Mouse (Mus musculus): Measurements from ENCODE around the gene Pts. TPM values are rescaled to one million over a fixed set of nuclear protein-coding genes. Genes with fewer than 3 reads are reported as not detected.
A peak's percentile ranks its signal among the peaks of the same experiment; 100 is the strongest.

The Pts gene
- polyA plus RNA-seq, 1 experiment from 2014 or later, result 88.2 TPM

DNA sequence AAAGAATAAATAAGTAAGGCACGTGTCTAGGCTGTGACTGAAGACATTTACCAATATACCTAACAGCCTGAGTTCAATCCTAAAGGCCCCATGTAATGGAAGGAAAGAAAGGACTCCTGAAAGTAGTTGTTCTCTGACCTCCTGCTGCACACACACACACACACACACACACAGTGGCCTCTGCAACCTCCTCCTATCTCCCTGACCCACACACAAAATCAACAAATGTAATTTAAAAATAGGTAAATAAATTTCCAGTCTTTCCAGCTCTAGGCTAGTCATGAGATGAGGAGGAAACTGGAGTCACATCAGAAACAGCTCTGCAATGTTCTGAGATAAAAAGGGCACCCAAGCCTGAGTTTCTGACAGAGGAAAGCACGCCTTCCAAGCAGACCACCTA, 34.7 kb downstream of the Pts start:
- no peak overlapping the region for H3K27ac ChIP-seq (ENCODE audit: low read depth, low read length)
- H3K4me1 ChIP-seq (replicated peaks; ENCODE audit: control insufficient read depth, insufficient read depth, low read length), result no peaks in the 10 kb centered on the region
- TF ChIP-seq CTCF (IDR thresholded peaks at IDR 0.05; ENCODE audit: low read depth), result no peak
- no peak overlapping the region for H3K4me3 ChIP-seq (ENCODE audit: low read depth, low read length)
- 73% methylated on average over 2 of the region's 2 CpGs for WGBS
- no peak for ATAC-seq
- H3K9me3 ChIP-seq (ENCODE audit: control insufficient read depth), result no peaks in the 10 kb centered on the region
- H3K36me3 ChIP-seq (ENCODE audit: control insufficient read depth, insufficient read depth), result no peaks in the 10 kb centered on the region
- no peaks in the 10 kb centered on the region for H3K27me3 ChIP-seq (replicated peaks; ENCODE audit: control insufficient read depth, insufficient read depth, low read length)
- no peak overlapping the region for H3K9ac ChIP-seq (ENCODE audit: low read depth, low read length)
- no peak overlapping the region for H3K4me2 ChIP-seq (replicated peaks; ENCODE audit: low read depth)

DNA sequence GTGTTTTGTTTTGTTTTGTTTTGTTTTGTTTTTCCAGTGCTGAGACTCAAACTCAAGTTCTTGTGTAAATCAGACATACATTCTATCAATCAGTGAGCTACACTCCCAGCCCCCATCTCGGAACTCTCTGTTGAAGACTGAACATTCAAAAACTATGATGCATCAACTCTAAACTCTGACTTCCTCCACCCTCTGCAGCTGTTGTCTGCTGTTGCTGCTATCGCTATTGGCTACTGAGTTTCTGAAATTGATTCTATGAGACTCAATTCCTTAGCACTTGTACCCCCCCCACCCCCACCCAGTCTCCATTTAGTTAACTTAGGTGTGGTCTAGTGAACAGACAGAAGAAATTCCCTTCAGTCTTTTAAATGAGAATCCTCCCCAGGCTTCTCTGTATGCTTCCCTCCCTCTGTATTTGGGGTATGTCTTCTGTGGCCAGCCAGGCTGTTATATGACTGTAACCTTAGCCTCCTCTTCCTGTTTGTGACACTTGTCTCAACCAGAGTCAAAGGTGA, 36.9 kb downstream of the Pts start:
- no peak for TF ChIP-seq CTCF (IDR thresholded peaks at IDR 0.05; ENCODE audit: low read depth)
- WGBS, result 58% methylated on average over 2 of the region's 2 CpGs
- Histone ChIP-seq H3K36me3 (ENCODE audit: control insufficient read depth, insufficient read depth) (no peaks in the 10 kb centered on the region), H3K9ac (ENCODE audit: low read depth, low read length) (no peak overlapping the region), H3K4me3 (ENCODE audit: low read depth, low read length) (no peak overlapping the region), H3K27ac (ENCODE audit: low read depth, low read length) (no peak overlapping the region), H3K4me2 (replicated peaks; ENCODE audit: low read depth) (no peak overlapping the region), H3K9me3 (ENCODE audit: control insufficient read depth) (no peaks in the 10 kb centered on the region), H3K4me1 (replicated peaks; ENCODE audit: control insufficient read depth, insufficient read depth, low read length) (no peaks in the 10 kb centered on the region), H3K27me3 (replicated peaks; ENCODE audit: control insufficient read depth, insufficient read depth, low read length) (no peaks in the 10 kb centered on the region)
- ATAC-seq, result no peak

DNA sequence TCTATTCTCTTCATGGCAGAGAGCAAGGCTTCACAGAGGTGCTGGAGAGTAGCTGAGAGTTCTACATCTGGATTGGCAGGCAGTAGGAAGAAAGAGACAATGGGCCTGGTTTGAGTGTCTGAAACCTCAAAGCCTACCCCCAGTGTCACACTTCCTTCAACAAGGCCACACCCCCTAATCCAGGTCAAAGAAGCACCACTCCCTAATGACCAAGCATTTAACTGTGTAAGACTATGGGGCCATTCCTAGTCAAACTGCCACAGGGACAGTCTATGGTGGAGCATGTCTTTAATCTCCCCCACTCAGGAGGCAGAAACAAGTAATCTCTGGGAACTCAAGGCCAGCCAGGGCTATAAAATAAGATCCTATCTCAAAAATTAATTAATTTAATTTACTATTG, 37.7 kb downstream of the Pts start:
- H3K4me3 ChIP-seq (ENCODE audit: low read depth, low read length), result no peak overlapping the region
- no peak overlapping the region for H3K4me2 ChIP-seq (replicated peaks; ENCODE audit: low read depth)
- H3K9ac ChIP-seq (ENCODE audit: low read depth, low read length), result no peak overlapping the region
- TF ChIP-seq CTCF (IDR thresholded peaks at IDR 0.05; ENCODE audit: low read depth), result no peak
- no peaks in the 10 kb centered on the region for H3K4me1 ChIP-seq (replicated peaks; ENCODE audit: control insufficient read depth, insufficient read depth, low read length)
- H3K9me3 ChIP-seq (ENCODE audit: control insufficient read depth), result no peaks in the 10 kb centered on the region
- no peak overlapping the region for H3K27ac ChIP-seq (ENCODE audit: low read depth, low read length)
- ATAC-seq, result no peak
- no peaks in the 10 kb centered on the region for H3K27me3 ChIP-seq (replicated peaks; ENCODE audit: control insufficient read depth, insufficient read depth, low read length)
- no peaks in the 10 kb centered on the region for H3K36me3 ChIP-seq (ENCODE audit: control insufficient read depth, insufficient read depth)

GRCm38 (mm10) chr9:50485521-50485920, 43.0 kb downstream of the Pts start:
- Histone ChIP-seq H3K4me2 (replicated peaks; ENCODE audit: low read depth) (peak overlapping the region; percentile 47), H3K4me3 (ENCODE audit: low read depth, low read length) (no peak overlapping the region), H3K4me1 (replicated peaks; ENCODE audit: control insufficient read depth, insufficient read depth, low read length) (no peaks in the 10 kb centered on the region), H3K27ac (ENCODE audit: low read depth, low read length) (no peak overlapping the region), H3K27me3 (replicated peaks; ENCODE audit: control insufficient read depth, insufficient read depth, low read length) (no peaks in the 10 kb centered on the region), H3K36me3 (ENCODE audit: control insufficient read depth, insufficient read depth) (no peaks in the 10 kb centered on the region), H3K9ac (ENCODE audit: low read depth, low read length) (no peak overlapping the region), H3K9me3 (ENCODE audit: control insufficient read depth) (no peaks in the 10 kb centered on the region)
- TF ChIP-seq CTCF (IDR thresholded peaks at IDR 0.05; ENCODE audit: low read depth), result no peak
- WGBS, result 16% methylated on average over 10 of the region's 10 CpGs
- ATAC-seq, result no peak

- H3K4me2 ChIP-seq (replicated peaks; ENCODE audit: low read depth), result no peak overlapping the region
- no peaks in the 10 kb centered on the region for H3K36me3 ChIP-seq (ENCODE audit: control insufficient read depth, insufficient read depth)
- no peak for TF ChIP-seq CTCF (IDR thresholded peaks at IDR 0.05; ENCODE audit: low read depth)
- no peak overlapping the region for H3K9ac ChIP-seq (ENCODE audit: low read depth, low read length)
- no peaks in the 10 kb centered on the region for H3K27me3 ChIP-seq (replicated peaks; ENCODE audit: control insufficient read depth, insufficient read depth, low read length)
- WGBS, result 84% methylated on average over 8 of the region's 8 CpGs
- no peak for ATAC-seq
- no peaks in the 10 kb centered on the region for H3K9me3 ChIP-seq (ENCODE audit: control insufficient read depth)
- no peak overlapping the region for H3K27ac ChIP-seq (ENCODE audit: low read depth, low read length)
- no peak overlapping the region for H3K4me3 ChIP-seq (ENCODE audit: low read depth, low read length)
- H3K4me1 ChIP-seq (replicated peaks; ENCODE audit: control insufficient read depth, insufficient read depth, low read length), result no peaks in the 10 kb centered on the region
These were observed 45.8 kb downstream of the Pts start for GRCm38 (mm10) chr9:50482743-50483142.

DNA sequence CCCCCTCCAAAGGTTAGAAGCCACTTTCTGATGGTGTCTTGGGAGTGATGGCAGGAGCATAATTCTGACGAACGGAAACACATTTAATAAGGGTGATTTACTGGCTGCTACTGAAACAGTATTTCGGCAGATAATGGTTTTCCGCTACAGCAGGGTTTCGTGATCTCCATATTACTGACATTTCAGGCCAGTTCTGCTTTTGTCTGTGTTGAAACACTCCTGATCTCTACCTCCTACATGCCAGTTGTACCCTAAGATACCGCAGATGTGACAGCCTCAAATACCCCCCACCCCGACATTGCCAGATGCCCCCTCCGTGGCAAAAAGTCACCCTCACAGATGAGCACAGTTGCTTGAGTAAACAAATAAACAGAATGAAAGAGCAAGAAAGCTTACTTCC, 49.0 kb downstream of the Pts start:
- Histone ChIP-seq H3K4me1 (replicated peaks; ENCODE audit: control insufficient read depth, insufficient read depth, low read length) (no peaks in the 10 kb centered on the region), H3K36me3 (ENCODE audit: control insufficient read depth, insufficient read depth) (no peaks in the 10 kb centered on the region), H3K27me3 (replicated peaks; ENCODE audit: control insufficient read depth, insufficient read depth, low read length) (no peaks in the 10 kb centered on the region), H3K9me3 (ENCODE audit: control insufficient read depth) (no peaks in the 10 kb centered on the region), H3K27ac (ENCODE audit: low read depth, low read length) (no peak overlapping the region), H3K4me3 (ENCODE audit: low read depth, low read length) (no peak overlapping the region), H3K9ac (ENCODE audit: low read depth, low read length) (no peak overlapping the region), H3K4me2 (replicated peaks; ENCODE audit: low read depth) (no peak overlapping the region)
- no peak for ATAC-seq
- WGBS, result 51% methylated on average over 8 of the region's 8 CpGs
- no peak for TF ChIP-seq CTCF (IDR thresholded peaks at IDR 0.05; ENCODE audit: low read depth)

- no peaks in the 10 kb centered on the region for H3K9me3 ChIP-seq (ENCODE audit: control insufficient read depth)
- H3K9ac ChIP-seq (ENCODE audit: low read depth, low read length), result no peak overlapping the region
- 0 out of 2 replicates have a peak, but pooled peaks have one; percentile 41 for ATAC-seq
- no peak overlapping the region for H3K27ac ChIP-seq (ENCODE audit: low read depth, low read length)
- 10% methylated on average over 5 of the region's 5 CpGs for WGBS
- no peaks in the 10 kb centered on the region for H3K27me3 ChIP-seq (replicated peaks; ENCODE audit: control insufficient read depth, insufficient read depth, low read length)
- no peak overlapping the region for H3K4me3 ChIP-seq (ENCODE audit: low read depth, low read length)
- TF ChIP-seq CTCF (IDR thresholded peaks at IDR 0.05; ENCODE audit: low read depth), result no peak
- no peak overlapping the region for H3K4me2 ChIP-seq (replicated peaks; ENCODE audit: low read depth)
- no peaks in the 10 kb centered on the region for H3K4me1 ChIP-seq (replicated peaks; ENCODE audit: control insufficient read depth, insufficient read depth, low read length)
- H3K36me3 ChIP-seq (ENCODE audit: control insufficient read depth, insufficient read depth), result no peaks in the 10 kb centered on the region
These were observed 49.7 kb downstream of the Pts start for GRCm38 (mm10) chr9:50478826-50479225.
